Mouse (Mus musculus): ENCODE measurements around the gene Prpf8. TPM values are rescaled to one million over a fixed set of nuclear protein-coding genes. Genes with fewer than 3 reads are reported as not detected.
"Not testable (repeated sequence)": the region's sequence is repeated elsewhere in the genome, so short reads cannot be mapped to it uniquely, and the experiment has no call there.

Prpf8 gene
- polyA plus RNA-seq, 1 experiment = 2.2 TPM

DNA sequence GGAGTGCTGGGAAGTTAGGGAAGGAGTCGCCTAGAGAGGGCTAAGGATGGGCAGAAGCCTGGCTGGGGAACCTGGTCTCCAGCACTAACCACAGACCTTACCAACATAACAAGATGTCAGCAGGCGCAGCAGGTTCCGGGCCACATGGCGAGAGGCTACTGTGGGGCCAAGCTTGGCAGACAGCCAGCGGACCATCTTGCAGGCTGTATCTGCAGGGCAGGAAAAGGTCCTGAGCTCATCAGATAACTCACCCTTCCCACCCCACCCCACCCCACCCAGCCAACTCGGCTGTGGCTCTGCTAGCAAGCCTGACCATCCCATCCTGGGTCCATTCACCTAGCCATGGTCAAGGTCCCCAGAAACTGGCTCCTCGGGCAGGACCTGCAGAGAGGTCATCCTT, 36.9 kb upstream of the Prpf8 start:
- Histone ChIP-seq H3K27me3 (ENCODE audit: control insufficient read depth) (no peaks in the 10 kb centered on the region), H3K9me3 (ENCODE audit: control insufficient read depth, low read length) (peaks cover 32% of the 10 kb centered on the region), H3K36me3 (ENCODE audit: control insufficient read depth) (peaks cover 90% of the 10 kb centered on the region), H3K4me3 (replicated peaks) (peak overlapping the region; percentile 66), H3K4me1 (ENCODE audit: control insufficient read depth) (peaks cover 97% of the 10 kb centered on the region)
- TF ChIP-seq GATA1 (IDR thresholded peaks at IDR 0.05; ENCODE audit: low read length) (peak; percentile 82), TAL1 (IDR thresholded peaks at IDR 0.05; ENCODE audit: low read length) (peak; percentile 51; the same call in 2 of the 3 replicates)

DNA sequence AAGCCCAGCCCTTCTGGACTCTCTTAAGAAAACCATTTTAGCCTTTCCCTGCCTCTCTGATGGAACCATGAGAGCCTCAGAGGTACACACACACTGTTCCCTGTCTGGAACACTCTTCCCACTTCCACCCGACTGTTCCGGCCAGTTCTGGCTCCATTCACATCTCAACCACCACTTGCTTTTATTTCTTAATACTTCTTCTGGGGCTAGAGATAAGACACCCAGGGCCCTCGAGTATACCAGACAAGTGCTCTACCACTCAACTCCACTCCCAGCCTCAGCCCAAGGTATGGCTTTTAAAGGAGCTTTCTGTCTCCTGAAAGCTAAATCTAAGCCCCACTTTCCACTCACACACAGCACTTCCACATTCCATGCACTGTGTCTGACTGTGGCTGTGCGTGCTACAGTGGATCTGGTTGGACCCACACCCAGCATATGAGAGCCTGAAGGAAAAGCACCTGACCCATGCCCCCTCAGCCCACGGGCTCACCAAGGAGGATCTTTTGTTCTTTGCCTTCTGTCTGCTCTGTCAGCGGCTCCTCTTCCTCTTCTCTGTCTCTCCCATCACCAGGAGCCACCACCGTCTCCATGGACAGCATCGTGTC, 36.2 kb upstream of the Prpf8 start:
- peak overlapping the region; percentile 66 for H3K4me3 ChIP-seq (replicated peaks)
- peaks cover 32% of the 10 kb centered on the region for H3K9me3 ChIP-seq (ENCODE audit: control insufficient read depth, low read length)
- peaks cover 87% of the 10 kb centered on the region for H3K36me3 ChIP-seq (ENCODE audit: control insufficient read depth)
- peaks cover 97% of the 10 kb centered on the region for H3K4me1 ChIP-seq (ENCODE audit: control insufficient read depth)
- H3K27me3 ChIP-seq (ENCODE audit: control insufficient read depth) = no peaks in the 10 kb centered on the region
- peak; percentile 45; the same call in 2 of the 3 replicates for TF ChIP-seq TAL1 (IDR thresholded peaks at IDR 0.05; ENCODE audit: low read length)
- TF ChIP-seq GATA1 (IDR thresholded peaks at IDR 0.05; ENCODE audit: low read length) = peak; percentile 72

DNA sequence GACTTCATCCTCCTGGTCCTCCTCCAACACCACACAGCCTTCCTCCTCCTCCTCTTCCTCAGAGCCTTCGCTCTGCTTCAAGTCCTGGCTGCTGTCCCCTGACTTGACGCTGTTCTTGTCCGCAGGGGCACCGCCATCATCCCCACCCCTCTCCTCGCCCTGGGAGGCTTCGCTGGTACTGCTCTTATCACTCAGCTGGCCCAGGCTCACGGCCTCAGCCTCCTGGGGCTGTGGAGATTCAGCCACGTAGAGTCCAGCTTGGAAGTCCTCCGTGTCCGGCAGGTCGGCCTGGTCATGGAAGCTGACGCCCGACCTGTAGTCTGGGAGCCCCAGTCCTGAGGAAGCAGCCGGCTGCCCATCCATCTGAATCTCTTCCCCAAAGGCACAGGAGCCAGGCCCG, 35.7 kb upstream of the Prpf8 start:
- Histone ChIP-seq H3K27me3 (ENCODE audit: control insufficient read depth) (no peaks in the 10 kb centered on the region), H3K36me3 (ENCODE audit: control insufficient read depth) (peaks cover 81% of the 10 kb centered on the region), H3K4me1 (ENCODE audit: control insufficient read depth) (peaks cover 96% of the 10 kb centered on the region)

DNA sequence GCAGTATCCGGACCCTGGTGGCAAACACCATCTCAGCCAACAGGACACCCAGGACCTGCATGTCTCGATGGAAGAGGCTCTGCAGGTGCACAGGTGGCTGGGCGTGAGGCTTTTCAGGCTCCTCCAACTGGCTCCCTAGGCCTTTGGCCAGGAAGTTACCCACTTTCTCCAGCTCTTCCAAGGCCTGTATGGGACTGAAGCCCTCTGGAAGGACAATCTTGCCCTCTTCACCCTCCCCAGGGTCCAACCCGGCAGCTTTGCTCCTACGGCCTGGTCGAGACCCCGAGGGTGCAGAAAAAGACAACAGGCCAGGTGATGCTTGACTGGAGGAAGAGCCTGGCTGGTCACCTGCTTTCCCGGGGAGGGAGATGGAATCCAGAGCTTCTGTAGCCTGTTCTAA, 34.5 kb upstream of the Prpf8 start:
- Histone ChIP-seq H3K27me3 (ENCODE audit: control insufficient read depth) (no peaks in the 10 kb centered on the region), H3K4me1 (ENCODE audit: control insufficient read depth) (peaks cover 95% of the 10 kb centered on the region)
- no peak for TF ChIP-seq GATA1 (IDR thresholded peaks at IDR 0.05; ENCODE audit: low read length)

More for the DNA sequence above, 35.7 kb upstream of the Prpf8 start:
- Histone ChIP-seq H3K4me3 (replicated peaks) (peak overlapping the region; percentile 66), H3K9me3 (ENCODE audit: control insufficient read depth, low read length) (peaks cover 32% of the 10 kb centered on the region)
- TF ChIP-seq GATA1 (IDR thresholded peaks at IDR 0.05; ENCODE audit: low read length) (no peak), TAL1 (IDR thresholded peaks at IDR 0.05; ENCODE audit: low read length) (no peak)

DNA sequence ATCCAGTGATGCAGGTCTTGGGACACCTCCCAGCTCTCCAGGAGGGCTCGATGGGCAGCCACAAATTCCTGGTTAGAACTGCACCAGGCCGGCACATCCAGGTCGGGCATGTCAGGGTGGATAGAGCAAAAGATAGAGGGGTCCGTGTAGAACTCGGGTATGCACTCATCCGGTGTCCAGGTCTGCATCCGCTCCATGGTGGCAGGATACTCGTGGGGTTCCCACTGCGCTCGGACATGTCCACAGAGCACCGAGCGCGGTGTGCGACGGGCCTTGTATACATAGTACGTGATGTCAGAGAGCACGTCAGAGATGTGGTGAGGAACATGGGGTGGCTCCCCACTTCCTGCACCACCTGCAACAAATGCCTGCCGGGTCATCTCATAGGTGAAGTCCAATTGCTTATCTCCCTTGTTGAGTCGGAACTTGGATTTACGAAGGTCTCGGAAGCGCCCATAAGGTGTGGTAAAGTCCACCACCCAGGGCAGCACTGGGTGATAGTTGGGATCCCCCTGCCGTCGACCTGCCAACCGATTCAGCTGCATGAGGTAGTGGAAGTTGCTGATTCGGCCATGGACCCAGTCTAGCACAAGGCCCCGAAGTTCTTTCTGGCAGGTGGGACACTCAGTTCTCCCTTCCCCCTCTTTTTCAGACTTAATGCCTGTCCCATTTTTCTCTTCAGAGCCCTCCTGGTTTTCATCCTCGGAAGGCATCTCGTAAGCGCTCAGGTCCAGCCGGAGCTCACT, 33.6 kb upstream of the Prpf8 start:
- TF ChIP-seq TAL1 (IDR thresholded peaks at IDR 0.05; ENCODE audit: low read length) (no peak), GATA1 (IDR thresholded peaks at IDR 0.05; ENCODE audit: low read length) (no peak)
- H3K36me3 ChIP-seq (ENCODE audit: control insufficient read depth) = peaks cover 61% of the 10 kb centered on the region
- H3K4me1 ChIP-seq (ENCODE audit: control insufficient read depth) = peaks cover 93% of the 10 kb centered on the region
- no peaks in the 10 kb centered on the region for H3K27me3 ChIP-seq (ENCODE audit: control insufficient read depth)
- H3K9me3 ChIP-seq (ENCODE audit: control insufficient read depth, low read length) = peaks cover 32% of the 10 kb centered on the region
- H3K4me3 ChIP-seq (replicated peaks) = peak overlapping the region; percentile 70

More for the DNA sequence above, 34.5 kb upstream of the Prpf8 start:
- Histone ChIP-seq H3K4me3 (replicated peaks) (peak overlapping the region; percentile 66), H3K36me3 (ENCODE audit: control insufficient read depth) (peaks cover 70% of the 10 kb centered on the region), H3K9me3 (ENCODE audit: control insufficient read depth, low read length) (peaks cover 32% of the 10 kb centered on the region)

DNA sequence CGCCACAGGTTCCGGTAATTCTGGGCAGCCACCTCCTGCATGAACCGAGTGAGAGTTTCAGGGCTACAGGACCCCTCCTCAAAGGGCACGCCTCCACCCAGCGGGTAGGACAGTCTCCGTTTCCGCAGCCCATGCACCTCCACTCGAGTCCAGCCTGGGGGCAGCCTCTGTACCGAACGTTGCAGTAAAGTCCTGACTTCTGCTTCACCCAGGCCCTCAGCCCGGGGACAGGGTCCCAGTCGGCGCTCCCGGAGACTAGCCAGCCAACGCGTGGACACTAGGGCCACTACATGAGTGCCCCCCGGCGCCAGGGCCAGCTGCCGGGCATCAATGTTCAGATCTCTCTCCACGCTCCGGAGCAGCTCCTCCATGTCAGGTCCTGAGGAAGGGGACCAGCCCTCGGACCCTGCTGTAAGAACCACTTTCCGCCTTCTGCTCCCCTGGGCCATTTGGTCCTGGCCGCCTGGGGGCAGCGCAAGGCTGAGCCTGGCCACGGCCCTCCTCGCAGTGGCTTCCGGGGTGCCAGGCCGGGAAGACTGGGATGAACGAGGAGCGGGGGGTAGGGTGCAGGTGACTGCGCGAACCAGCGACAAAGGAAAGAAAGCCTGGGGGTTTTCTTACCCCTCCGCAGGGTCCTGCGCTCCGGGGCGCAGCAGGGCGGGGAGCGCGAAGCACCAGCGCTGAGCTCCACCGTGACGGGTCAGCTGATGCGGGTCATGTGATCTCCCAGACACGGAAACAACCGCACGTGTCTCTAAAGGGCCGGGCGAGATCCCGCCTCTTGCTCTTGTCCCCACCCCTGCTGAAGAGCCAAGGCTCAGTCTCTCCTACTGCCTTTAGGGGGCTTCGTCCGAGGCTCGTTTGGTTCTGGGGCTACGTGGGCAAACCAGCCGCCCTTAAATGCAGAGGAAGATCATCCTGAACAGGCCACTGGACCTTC, 32.4 kb upstream of the Prpf8 start, which contains the start of gene Wdr81:
Wdr81 (minus strand) TSS at position 727 of the 940 bp plus-strand sequence.
- peaks cover 48% of the 10 kb centered on the region for H3K36me3 ChIP-seq (ENCODE audit: control insufficient read depth)
- H3K27me3 ChIP-seq (ENCODE audit: control insufficient read depth) = no peaks in the 10 kb centered on the region
- peaks cover 93% of the 10 kb centered on the region for H3K4me1 ChIP-seq (ENCODE audit: control insufficient read depth)
- peaks cover 32% of the 10 kb centered on the region for H3K9me3 ChIP-seq (ENCODE audit: control insufficient read depth, low read length)
- H3K4me3 ChIP-seq (replicated peaks) = peak within 1 kb of the TSS; percentile 70
- TF ChIP-seq GATA1 (IDR thresholded peaks at IDR 0.05; ENCODE audit: low read length) (no peak), TAL1 (IDR thresholded peaks at IDR 0.05; ENCODE audit: low read length) (no peak)

DNA sequence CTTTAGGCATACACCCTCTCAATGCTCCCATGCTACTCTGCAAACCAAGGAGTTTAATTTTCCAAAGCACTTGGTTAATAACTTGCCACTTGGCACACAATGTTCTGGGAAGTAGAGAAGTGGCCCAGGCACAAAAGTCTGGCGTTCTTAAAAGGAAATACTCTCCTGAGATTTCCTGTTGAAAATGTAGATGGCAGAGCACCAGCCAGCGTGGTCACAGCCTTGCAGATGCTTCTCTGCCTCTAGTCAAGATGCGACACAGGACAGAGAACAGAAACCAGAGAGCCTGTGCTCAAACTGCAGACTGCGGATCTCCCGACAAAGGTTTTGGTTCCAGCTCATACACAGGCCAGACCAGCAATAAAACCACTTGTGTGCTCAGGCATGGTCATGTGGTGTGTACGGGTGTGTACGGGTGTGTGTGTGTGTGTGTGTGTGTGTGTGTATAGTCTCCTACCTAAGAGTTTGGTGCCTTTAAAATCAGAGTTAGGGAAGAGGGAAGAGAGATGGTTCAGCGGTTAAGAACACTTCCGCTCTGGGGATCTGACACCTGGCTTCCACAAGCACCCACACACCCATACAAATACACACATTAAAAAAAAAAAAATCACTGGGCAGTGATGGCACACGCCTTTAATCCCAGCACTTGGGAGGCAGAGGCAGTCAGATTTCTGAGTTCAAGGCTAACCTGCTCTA, 31.4 kb upstream of the Prpf8 start:
- peaks cover 43% of the 10 kb centered on the region for H3K36me3 ChIP-seq (ENCODE audit: control insufficient read depth)
- no peak for TF ChIP-seq GATA1 (IDR thresholded peaks at IDR 0.05; ENCODE audit: low read length)
- no peak for TF ChIP-seq TAL1 (IDR thresholded peaks at IDR 0.05; ENCODE audit: low read length)
- peak overlapping the region; percentile 70 for H3K4me3 ChIP-seq (replicated peaks)
- no peaks in the 10 kb centered on the region for H3K27me3 ChIP-seq (ENCODE audit: control insufficient read depth)
- H3K9me3 ChIP-seq (ENCODE audit: control insufficient read depth, low read length) = peaks cover 32% of the 10 kb centered on the region
- H3K4me1 ChIP-seq (ENCODE audit: control insufficient read depth) = peaks cover 93% of the 10 kb centered on the region

DNA sequence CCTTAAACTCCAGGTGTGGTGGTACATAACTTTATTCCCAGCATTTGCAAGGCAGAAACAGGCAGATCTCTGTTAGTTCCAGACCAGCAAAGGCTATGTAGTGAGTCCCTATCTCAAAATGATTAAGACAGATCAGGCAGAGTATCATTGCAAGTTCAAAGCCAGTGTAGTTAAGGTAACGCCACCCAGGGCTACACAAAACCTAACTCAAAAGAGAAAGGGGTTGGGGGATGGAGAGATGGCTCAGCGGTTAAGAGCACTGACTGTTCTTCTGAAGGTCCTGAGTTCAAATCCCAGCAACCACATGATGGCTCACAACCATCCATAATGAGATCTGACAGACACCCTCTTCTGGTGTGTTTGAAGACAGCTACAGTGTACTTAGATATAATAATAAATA, 30.6 kb upstream of the Prpf8 start:
- not testable (repeated sequence) for H3K4me3 ChIP-seq (replicated peaks); H3K27me3 ChIP-seq (ENCODE audit: control insufficient read depth)
- H3K36me3 ChIP-seq (ENCODE audit: control insufficient read depth) = peaks cover 35% of the 10 kb centered on the region
- H3K4me1 ChIP-seq (ENCODE audit: control insufficient read depth) = peaks cover 93% of the 10 kb centered on the region
- H3K9me3 ChIP-seq (ENCODE audit: control insufficient read depth, low read length) = peaks cover 30% of the 10 kb centered on the region
